Mouse (Mus musculus) liver, embryonic 14.5 days (tissue): ENCODE data around the gene Med12l.

Experiments
- CTCF ChIP-seq: IDR thresholded peaks from 2 replicates; pipeline ENCODE4 v1.5.1; 2016; ENCODE audit warnings: antibody characterized with exemption, low read depth, control low read depth
- EP300 ChIP-seq: IDR thresholded peaks from 2 replicates; pipeline ENCODE4 v1.6.1; 2016; ENCODE audit warnings: antibody characterized with exemption, low read depth

DNA sequence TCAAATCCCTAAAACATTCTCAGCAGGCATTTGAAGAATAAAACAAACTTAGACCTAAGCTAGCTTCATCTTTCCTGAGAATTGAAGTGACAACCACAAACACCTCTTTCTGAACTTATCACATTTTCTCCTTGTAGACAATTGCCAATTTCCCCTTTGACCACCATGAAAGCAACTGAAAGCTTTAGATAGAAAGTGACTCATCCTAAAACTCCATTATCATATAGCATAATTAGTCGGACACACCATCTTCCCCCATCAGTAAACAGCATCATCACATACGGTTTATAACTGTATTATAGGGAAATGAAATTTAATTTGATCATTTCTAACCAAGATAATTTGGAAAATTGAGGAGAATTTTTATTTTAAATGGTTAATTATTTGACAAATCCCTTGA lies 216.7 kb downstream of the Med12l start:
- no peak for TF ChIP-seq EP300
- TF ChIP-seq CTCF, result no peak
